Mouse (Mus musculus) thymus, adult 2 months (tissue): Measurements from ENCODE around the gene Dlx6. TPM values are rescaled to one million over a fixed set of nuclear protein-coding genes. Genes with fewer than 3 reads are reported as not detected.

Source experiments
- DNase-seq: peaks from one replicate; pipeline ENCODE4 v3.0.0; 2021
- H3K27ac ChIP-seq: fragments of 200-500 bp; 2 replicates; pipeline ENCODE4 v1.5.1; 2012; ENCODE audit warnings: low read length, control low read depth; ENCODE audit not compliant: control insufficient read depth, insufficient read depth
- H3K27me3 ChIP-seq: fragments of 200-500 bp; 2 replicates; pipeline ENCODE4 v1.6.1; 2012; ENCODE audit warnings: mild to moderate bottlenecking, low read length, moderate library complexity, mixed read lengths; ENCODE audit not compliant: control insufficient read depth, insufficient read depth
- H3K36me3 ChIP-seq: fragments of 200-500 bp; 2 replicates; pipeline ENCODE4 v1.6.1; 2012; ENCODE audit warnings: mild to moderate bottlenecking, low read length, moderate library complexity; ENCODE audit not compliant: control insufficient read depth, insufficient read depth
- H3K4me1 ChIP-seq: fragments of 200-500 bp; replicated peaks from 2 replicates; pipeline ENCODE4 v1.6.1; 2012; ENCODE audit warnings: low read length; ENCODE audit not compliant: control insufficient read depth, insufficient read depth
- H3K4me3 ChIP-seq: fragments of 200-500 bp; 2 replicates; pipeline ENCODE4 v1.5.1; 2012; ENCODE audit warnings: mild to moderate bottlenecking, low read length, control low read depth, moderate library complexity; ENCODE audit not compliant: control insufficient read depth, insufficient read depth
- CTCF ChIP-seq: fragments of 200-500 bp; IDR thresholded peaks from 2 replicates; pipeline ENCODE4 v1.5.1; 2012; ENCODE audit warnings: mild to moderate bottlenecking, control low read depth, low read length, moderate library complexity, borderline replicate concordance; ENCODE audit not compliant: control insufficient read depth, poor library complexity, insufficient read depth; ENCODE audit errors: extremely low read depth
- POLR2A ChIP-seq: fragments of 200-500 bp; IDR thresholded peaks from 2 replicates; pipeline ENCODE4 v1.6.1; 2012; ENCODE audit warnings: mild to moderate bottlenecking, low read length, control low read depth, moderate library complexity; ENCODE audit not compliant: control insufficient read depth, poor library complexity, insufficient read depth; ENCODE audit errors: extremely low read depth
- WGBS: fragments of 180-500 bp; shearing (Covaris S2); methylation state at CpG from one replicate; pipeline ENCODE4 v1.1.7; 2018; 5-methylcytosine and 5-hydroxymethylcytosine counted together
- polyA plus RNA-seq: library from polyadenylated mRNA; depleted of rRNA; stranded (reverse); fragments of >200 nt; gene quantifications from 2 replicates; pipeline ENCODE4 v1.2.3, GENCODE M21; 2012

Dlx6 gene
- polyA plus RNA-seq, 1 experiment = not detected

DNA sequence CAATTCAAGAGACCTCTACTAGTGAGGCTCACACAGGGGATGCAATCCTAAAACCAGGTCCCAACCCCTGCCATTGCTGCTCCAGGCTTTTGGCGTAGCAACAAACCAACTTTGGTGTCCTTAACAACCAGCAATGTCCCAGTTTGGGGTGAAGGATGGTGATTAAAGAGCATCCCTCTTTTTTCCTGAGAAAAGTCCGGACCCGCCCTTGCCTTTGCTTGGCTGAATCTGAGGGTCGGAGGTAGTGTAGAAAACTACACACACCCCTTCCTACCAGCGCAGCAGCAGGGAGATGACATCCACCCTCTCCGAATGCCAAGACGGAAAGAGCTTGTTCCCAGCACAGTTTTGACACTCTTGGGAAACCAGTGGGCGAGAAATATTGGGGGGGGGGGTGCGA, 12.5 kb downstream of the Dlx6 start:
- no peaks in the 10 kb centered on the region for H3K4me1 ChIP-seq
- no peak for TF ChIP-seq POLR2A
- TF ChIP-seq CTCF = no peak
- no peaks in the 10 kb centered on the region for H3K36me3 ChIP-seq
- no peak overlapping the region for H3K27ac ChIP-seq
- no peak for DNase-seq
- no peak overlapping the region for H3K4me3 ChIP-seq
- peaks cover 13% of the 10 kb centered on the region; the same call in 1 of the 2 replicates for H3K27me3 ChIP-seq
- WGBS = 18% methylated on average over 9 of the region's 9 CpGs

DNA sequence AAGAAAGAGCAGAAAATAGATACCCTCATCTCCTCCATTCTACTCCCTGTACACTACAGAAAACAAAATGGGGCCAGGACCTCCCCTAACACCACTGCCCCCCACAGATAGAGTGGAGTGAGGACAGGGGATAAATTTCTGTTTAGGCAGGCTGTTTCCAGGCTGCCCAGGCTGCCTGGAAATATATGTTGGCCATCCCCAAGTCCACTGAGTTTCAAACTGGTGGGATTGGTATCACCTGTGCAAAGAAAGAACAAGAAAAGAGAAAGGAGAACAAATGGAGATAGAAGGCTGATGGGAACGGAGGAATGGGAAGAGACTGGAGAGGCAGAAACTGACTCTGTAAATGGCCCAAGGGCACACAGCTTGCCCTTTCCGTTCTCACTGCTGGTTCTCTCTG, 13.1 kb downstream of the Dlx6 start:
- H3K27ac ChIP-seq = no peak overlapping the region
- no peak for DNase-seq
- peaks cover 13% of the 10 kb centered on the region; the same call in 1 of the 2 replicates for H3K27me3 ChIP-seq
- H3K36me3 ChIP-seq = no peaks in the 10 kb centered on the region
- 12% methylated on average over 2 of the region's 2 CpGs for WGBS
- no peak overlapping the region for H3K4me3 ChIP-seq
- TF ChIP-seq POLR2A (no peak), CTCF (no peak)
- no peaks in the 10 kb centered on the region for H3K4me1 ChIP-seq

- H3K4me1 ChIP-seq = no peaks in the 10 kb centered on the region
- H3K4me3 ChIP-seq = no peak overlapping the region
- H3K27ac ChIP-seq = no peak overlapping the region
- 13% methylated on average over 7 of the region's 7 CpGs for whole genome bisulfite sequencing
- H3K27me3 ChIP-seq = peaks cover 13% of the 10 kb centered on the region; the same call in 1 of the 2 replicates
- DNase-seq = no peak
- TF ChIP-seq CTCF (no peak), POLR2A (no peak)
- H3K36me3 ChIP-seq = no peaks in the 10 kb centered on the region
These were observed 13.6 kb downstream of the Dlx6 start for GRCm38 (mm10) chr6:6876731-6877130.

DNA sequence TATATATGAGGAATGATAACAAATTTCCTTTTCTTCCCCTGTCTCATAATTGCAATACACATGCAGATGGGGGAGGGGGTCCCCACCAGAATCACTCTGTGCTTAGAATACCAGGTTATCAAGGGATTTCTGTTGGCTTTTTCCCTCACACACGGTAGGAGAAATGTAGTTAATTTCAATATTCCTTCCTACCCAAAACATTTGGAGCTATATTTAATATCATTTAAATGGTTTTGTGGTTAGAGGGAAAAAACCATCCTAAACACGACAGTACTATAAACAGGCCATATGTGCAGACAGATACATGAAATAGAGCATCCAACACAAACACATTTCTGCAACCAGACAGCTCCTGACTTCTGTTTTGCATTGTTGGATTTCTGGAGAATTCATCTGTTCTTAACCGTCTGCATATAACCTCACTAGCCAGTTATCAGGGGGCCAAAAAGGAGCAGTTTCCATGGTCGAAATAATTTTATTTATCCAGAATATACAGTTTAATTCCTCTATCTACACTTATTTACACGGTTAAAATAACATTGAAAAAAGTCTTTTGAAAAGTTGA, 14.3 kb downstream of the Dlx6 start:
- Histone ChIP-seq H3K4me3 (no peak overlapping the region), H3K27ac (no peak overlapping the region), H3K4me1 (no peaks in the 10 kb centered on the region), H3K36me3 (no peaks in the 10 kb centered on the region), H3K27me3 (peaks cover 11% of the 10 kb centered on the region; the same call in 1 of the 2 replicates)
- WGBS = 11% methylated on average over 5 of the region's 5 CpGs
- no peak for DNase-seq
- no peak for TF ChIP-seq POLR2A

- Histone ChIP-seq H3K4me1 (no peaks in the 10 kb centered on the region), H3K36me3 (no peaks in the 10 kb centered on the region), H3K4me3 (no peak overlapping the region), H3K27me3 (peaks cover 11% of the 10 kb centered on the region; the same call in 1 of the 2 replicates), H3K27ac (no peak overlapping the region)
- TF ChIP-seq POLR2A (no peak), CTCF (no peak)
- WGBS = 9% methylated on average over 34 of the region's 34 CpGs
- DNase-seq = no peak
These were observed 15.1 kb downstream of the Dlx6 start for GRCm38 (mm10) chr6:6877981-6878840.

DNA sequence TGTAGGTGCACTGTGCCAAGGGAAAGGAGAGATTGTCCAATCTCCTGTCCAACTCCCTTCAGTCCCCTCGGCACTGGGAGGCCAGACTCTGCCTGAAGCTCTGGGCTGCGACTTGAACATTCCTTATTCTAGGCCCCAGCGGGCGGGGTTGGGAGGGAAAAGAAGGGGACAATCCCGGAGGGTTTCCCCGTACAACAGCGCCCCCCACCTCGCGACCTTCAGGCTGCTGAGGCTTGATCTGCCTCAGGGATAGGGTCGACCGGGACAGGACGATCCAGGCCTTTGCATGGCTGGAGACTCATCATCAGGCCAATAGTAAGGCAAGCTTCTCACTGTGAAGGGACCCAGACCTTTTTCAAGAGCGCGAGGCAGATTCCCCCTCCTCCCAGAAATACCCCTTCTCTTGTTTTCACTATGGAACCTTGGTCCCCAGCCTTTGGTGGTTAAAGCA, 15.7 kb downstream of the Dlx6 start:
- H3K4me1 ChIP-seq = no peaks in the 10 kb centered on the region
- 7% methylated on average over 14 of the region's 14 CpGs for WGBS
- TF ChIP-seq CTCF = no peak
- TF ChIP-seq POLR2A = no peak
- DNase-seq = no peak
- H3K36me3 ChIP-seq = no peaks in the 10 kb centered on the region
- H3K27me3 ChIP-seq = peaks cover 11% of the 10 kb centered on the region; the same call in 1 of the 2 replicates
- no peak overlapping the region for H3K4me3 ChIP-seq
- H3K27ac ChIP-seq = no peak overlapping the region
